Mouse (Mus musculus): Measurements from ENCODE around the gene Adi1.

- TF ChIP-seq CTCF (IDR thresholded peaks at IDR 0.05; ENCODE audit: extremely low read depth, insufficient read depth, low read length) = no peak
- no peak for TF ChIP-seq POLR2A (IDR thresholded peaks at IDR 0.05; ENCODE audit: extremely low read depth, insufficient read depth, low read length)
Measured at GRCm38 (mm10) chr12:28685771-28686170, 10.7 kb downstream of the Adi1 start.

Measured in cortical plate, adult 2 months (tissue).